Mouse (Mus musculus): Measurements from ENCODE around the gene Ano2. TPM values are rescaled to one million over a fixed set of nuclear protein-coding genes. Genes with fewer than 3 reads are reported as not detected.
A peak's percentile ranks its signal among the peaks of the same experiment; 100 is the strongest.

Ano2 gene
- polyA plus RNA-seq, 1 experiment from 2014 or later, result 0.60 TPM

DNA sequence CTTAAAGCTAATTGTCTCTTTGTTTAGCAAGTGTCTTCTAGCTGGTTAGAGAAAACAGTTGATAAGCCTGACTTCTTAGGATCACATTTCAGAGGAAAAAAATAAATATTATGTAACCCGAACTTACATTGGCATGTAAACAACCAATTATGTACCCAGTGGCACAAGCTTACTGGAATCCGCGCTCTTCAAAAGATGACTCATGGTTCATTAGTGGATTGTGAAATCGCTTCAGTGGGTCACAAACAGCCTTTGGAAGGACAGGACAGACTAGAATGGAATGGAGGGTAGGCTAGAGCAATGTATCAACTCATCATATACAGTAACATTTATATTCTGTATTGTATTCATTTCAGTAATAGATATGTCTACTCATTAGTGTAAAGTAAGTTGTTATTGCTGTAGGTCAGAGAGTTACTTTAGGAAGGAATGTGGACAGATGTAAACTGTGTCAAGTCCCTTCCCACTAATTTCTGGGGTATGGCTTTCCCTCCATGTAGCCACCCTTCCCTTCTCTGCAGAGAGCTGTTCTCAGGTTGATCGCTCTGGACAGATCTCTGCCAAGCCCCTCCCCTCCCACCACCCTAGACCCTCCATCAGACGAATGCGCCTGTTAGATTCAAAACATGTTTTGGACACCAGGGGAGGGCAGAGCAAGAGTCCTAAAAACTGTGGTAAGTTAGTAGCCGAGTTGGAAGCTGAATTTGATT, 343.6 kb downstream of the Ano2 start:
- 71% methylated on average over 8 of the region's 8 CpGs for WGBS
- Histone ChIP-seq H3K9me3 (no peaks in the 10 kb centered on the region), H3K27ac (replicated peaks) (no peak overlapping the region), H3K27me3 (no peaks in the 10 kb centered on the region), H3K36me3 (no peaks in the 10 kb centered on the region), H3K4me3 (no peak overlapping the region), H3K9ac (no peak overlapping the region), H3K4me1 (replicated peaks) (0 out of 2 replicates have a peak, but pooled peaks cover 6% of the 10 kb centered on the region), H3K4me2 (no peak overlapping the region)
- no peak for ATAC-seq (ENCODE audit: low FRiP score, low read depth)

DNA sequence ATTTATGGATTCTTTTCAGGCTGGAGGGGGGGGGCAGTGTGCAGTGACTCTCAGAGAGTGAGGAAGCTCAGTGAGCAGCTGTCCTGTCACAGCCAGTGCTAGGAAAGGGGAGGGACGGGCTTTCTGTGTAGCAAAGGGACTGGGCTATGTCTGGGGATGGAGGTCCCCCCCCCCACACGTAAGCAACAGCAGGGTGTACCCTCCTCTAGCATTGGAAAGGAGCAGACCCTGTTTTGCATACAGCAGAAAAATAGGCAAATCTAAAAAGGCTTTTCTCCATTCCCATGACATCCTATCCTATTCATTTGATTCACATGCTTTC, 344.1 kb downstream of the Ano2 start:
- Histone ChIP-seq H3K4me2 (no peak overlapping the region), H3K27me3 (no peaks in the 10 kb centered on the region), H3K9ac (no peak overlapping the region), H3K4me3 (no peak overlapping the region), H3K9me3 (no peaks in the 10 kb centered on the region), H3K36me3 (no peaks in the 10 kb centered on the region), H3K4me1 (replicated peaks) (0 out of 2 replicates have a peak, but pooled peaks cover 6% of the 10 kb centered on the region), H3K27ac (replicated peaks) (peak overlapping the region; percentile 38; the same call in 1 of the 2 replicates)
- WGBS, result 29% methylated on average over 2 of the region's 2 CpGs
- ATAC-seq (ENCODE audit: low FRiP score, low read depth), result peak; percentile 23; the same call in 1 of the 2 replicates

DNA sequence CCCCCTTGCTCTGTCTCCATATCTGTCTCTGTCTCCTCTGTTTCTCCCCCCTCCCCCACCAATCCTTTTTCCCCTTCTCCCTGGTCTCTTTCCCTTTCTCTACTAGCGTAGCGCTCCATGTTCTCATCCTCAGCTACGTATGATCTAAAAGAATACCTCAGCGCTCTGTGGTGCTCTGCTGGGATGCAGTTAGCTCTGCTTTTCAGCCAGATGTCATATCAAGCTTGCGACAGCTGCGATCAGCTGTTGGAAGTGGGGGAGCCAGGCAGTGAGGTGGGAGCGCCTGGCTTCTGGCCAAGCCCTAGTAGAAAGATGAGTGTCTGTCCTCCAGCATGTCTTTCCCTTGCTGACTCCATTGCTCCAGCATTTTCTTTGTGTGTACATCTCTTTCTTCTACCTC, 344.5 kb downstream of the Ano2 start:
- Histone ChIP-seq H3K4me1 (replicated peaks) (0 out of 2 replicates have a peak, but pooled peaks cover 6% of the 10 kb centered on the region), H3K36me3 (no peaks in the 10 kb centered on the region), H3K9ac (no peak overlapping the region), H3K4me3 (no peak overlapping the region), H3K27me3 (no peaks in the 10 kb centered on the region), H3K4me2 (no peak overlapping the region), H3K27ac (replicated peaks) (peak overlapping the region; percentile 38), H3K9me3 (no peaks in the 10 kb centered on the region)
- peak; percentile 11; the same call in 1 of the 2 replicates for ATAC-seq (ENCODE audit: low FRiP score, low read depth)
- WGBS, result 59% methylated on average over 7 of the region's 7 CpGs

DNA sequence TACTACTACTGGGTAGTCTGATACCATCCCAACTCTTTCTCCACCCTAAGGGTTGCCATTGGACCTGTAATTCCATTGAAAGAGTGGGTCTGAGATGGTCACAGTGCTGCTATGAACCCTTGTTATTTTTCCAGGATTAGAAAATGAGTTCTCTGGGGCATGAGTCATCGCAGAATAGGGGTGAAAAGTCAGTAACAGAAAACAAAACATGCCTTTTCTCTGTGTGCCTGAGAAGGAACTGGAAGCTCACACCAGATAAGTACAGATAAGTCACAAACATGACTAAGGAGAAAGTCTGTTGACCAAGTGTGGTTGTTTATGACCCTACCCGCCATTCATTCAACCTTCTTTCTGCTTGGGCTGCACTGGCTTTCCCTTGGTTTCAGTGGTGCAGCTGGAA, 345.4 kb downstream of the Ano2 start:
- H3K36me3 ChIP-seq, result no peaks in the 10 kb centered on the region
- no peak overlapping the region for H3K27ac ChIP-seq (replicated peaks)
- no peak overlapping the region for H3K4me2 ChIP-seq
- H3K4me3 ChIP-seq, result no peak overlapping the region
- H3K9ac ChIP-seq, result no peak overlapping the region
- 0 out of 2 replicates have a peak, but pooled peaks cover 6% of the 10 kb centered on the region for H3K4me1 ChIP-seq (replicated peaks)
- no peak for ATAC-seq (ENCODE audit: low FRiP score, low read depth)
- H3K9me3 ChIP-seq, result no peaks in the 10 kb centered on the region
- no peaks in the 10 kb centered on the region for H3K27me3 ChIP-seq
- 87% methylated on average over 2 of the region's 2 CpGs for WGBS

DNA sequence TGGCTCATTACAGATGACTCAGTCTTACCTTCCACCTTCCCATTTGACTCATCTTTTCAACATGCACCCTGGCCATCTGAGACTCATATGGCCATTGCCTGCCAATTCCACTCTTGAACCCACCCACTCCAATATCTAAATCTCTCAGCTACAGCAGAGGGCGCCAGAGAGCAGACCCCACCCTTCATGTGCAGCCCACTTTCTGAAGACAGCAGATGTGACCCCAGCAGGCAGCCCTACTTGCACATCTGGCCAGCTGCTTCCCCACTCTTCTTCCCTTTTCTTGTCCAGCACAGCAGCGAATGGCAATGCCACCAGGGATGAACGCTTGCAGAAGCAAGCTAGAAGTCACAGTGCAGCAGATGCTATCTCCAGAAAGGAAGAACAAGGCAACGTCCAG, 355.7 kb downstream of the Ano2 start:
- H3K4me2 ChIP-seq, result no peak overlapping the region
- H3K9me3 ChIP-seq, result no peaks in the 10 kb centered on the region
- WGBS, result 43% methylated on average over 4 of the region's 4 CpGs
- H3K9ac ChIP-seq, result no peak overlapping the region
- H3K36me3 ChIP-seq, result no peaks in the 10 kb centered on the region
- H3K27me3 ChIP-seq, result no peaks in the 10 kb centered on the region
- no peak for ATAC-seq (ENCODE audit: low FRiP score, low read depth)
- H3K4me1 ChIP-seq (replicated peaks), result no peaks in the 10 kb centered on the region
- no peak overlapping the region for H3K27ac ChIP-seq (replicated peaks)
- H3K4me3 ChIP-seq, result no peak overlapping the region

- no peak overlapping the region for H3K27ac ChIP-seq (replicated peaks)
- no peaks in the 10 kb centered on the region for H3K27me3 ChIP-seq
- H3K4me1 ChIP-seq (replicated peaks), result no peaks in the 10 kb centered on the region
- H3K4me2 ChIP-seq, result no peak overlapping the region
- H3K4me3 ChIP-seq, result no peak overlapping the region
- WGBS, result 78% methylated on average over 4 of the region's 4 CpGs
- H3K9me3 ChIP-seq, result no peaks in the 10 kb centered on the region
- H3K9ac ChIP-seq, result no peak overlapping the region
- no peak for ATAC-seq (ENCODE audit: low FRiP score, low read depth)
- H3K36me3 ChIP-seq, result no peaks in the 10 kb centered on the region
Measured at GRCm38 (mm10) chr6:126048206-126048605, 358.0 kb downstream of the Ano2 start.

GRCm38 (mm10) chr6:126053136-126053535, 362.9 kb downstream of the Ano2 start:
- Histone ChIP-seq H3K4me3 (no peak overlapping the region), H3K27ac (replicated peaks) (no peak overlapping the region), H3K4me1 (replicated peaks) (no peaks in the 10 kb centered on the region), H3K27me3 (no peaks in the 10 kb centered on the region), H3K9ac (no peak overlapping the region), H3K4me2 (no peak overlapping the region), H3K36me3 (no peaks in the 10 kb centered on the region), H3K9me3 (no peaks in the 10 kb centered on the region)
- WGBS, result 88% methylated on average over 5 of the region's 5 CpGs
- no peak for ATAC-seq (ENCODE audit: low FRiP score, low read depth)

GRCm38 (mm10) chr6:126057706-126058105, 367.5 kb downstream of the Ano2 start:
- H3K4me2 ChIP-seq, result no peak overlapping the region
- H3K27ac ChIP-seq (replicated peaks), result no peak overlapping the region
- H3K36me3 ChIP-seq, result no peaks in the 10 kb centered on the region
- no peak for ATAC-seq (ENCODE audit: low FRiP score, low read depth)
- no peak overlapping the region for H3K9ac ChIP-seq
- H3K4me3 ChIP-seq, result no peak overlapping the region
- no peaks in the 10 kb centered on the region for H3K27me3 ChIP-seq
- no peaks in the 10 kb centered on the region for H3K4me1 ChIP-seq (replicated peaks)
- WGBS, result 90% methylated on average over 3 of the region's 3 CpGs
- no peaks in the 10 kb centered on the region for H3K9me3 ChIP-seq

DNA sequence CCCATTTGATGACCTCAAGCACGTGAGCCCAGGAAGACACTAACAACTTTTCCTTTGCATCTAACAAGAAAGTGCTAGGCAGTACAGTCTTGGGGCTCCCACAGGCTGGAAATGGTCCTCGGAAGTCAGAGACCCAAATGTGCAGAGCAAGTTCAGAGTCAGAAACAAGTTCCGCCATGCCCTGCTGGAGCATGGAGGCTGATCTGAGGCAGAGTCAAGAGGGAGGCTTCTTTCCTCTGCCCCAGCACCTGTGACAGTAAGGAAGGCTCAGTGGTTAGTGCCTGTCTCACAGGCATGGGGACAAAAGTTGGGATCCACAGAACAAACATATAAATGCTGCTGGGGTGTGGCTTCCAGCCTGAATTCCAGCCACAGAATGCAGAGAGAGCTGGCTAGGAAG, 390.3 kb downstream of the Ano2 start:
- H3K36me3 ChIP-seq, result no peaks in the 10 kb centered on the region
- no peak overlapping the region for H3K4me3 ChIP-seq
- WGBS, result 82% methylated on average over 3 of the region's 3 CpGs
- no peaks in the 10 kb centered on the region for H3K27me3 ChIP-seq
- no peak overlapping the region for H3K27ac ChIP-seq (replicated peaks)
- H3K9me3 ChIP-seq, result no peaks in the 10 kb centered on the region
- no peak overlapping the region for H3K4me2 ChIP-seq
- H3K4me1 ChIP-seq (replicated peaks), result no peaks in the 10 kb centered on the region
- H3K9ac ChIP-seq, result no peak overlapping the region
- no peak for ATAC-seq (ENCODE audit: low FRiP score, low read depth)

DNA sequence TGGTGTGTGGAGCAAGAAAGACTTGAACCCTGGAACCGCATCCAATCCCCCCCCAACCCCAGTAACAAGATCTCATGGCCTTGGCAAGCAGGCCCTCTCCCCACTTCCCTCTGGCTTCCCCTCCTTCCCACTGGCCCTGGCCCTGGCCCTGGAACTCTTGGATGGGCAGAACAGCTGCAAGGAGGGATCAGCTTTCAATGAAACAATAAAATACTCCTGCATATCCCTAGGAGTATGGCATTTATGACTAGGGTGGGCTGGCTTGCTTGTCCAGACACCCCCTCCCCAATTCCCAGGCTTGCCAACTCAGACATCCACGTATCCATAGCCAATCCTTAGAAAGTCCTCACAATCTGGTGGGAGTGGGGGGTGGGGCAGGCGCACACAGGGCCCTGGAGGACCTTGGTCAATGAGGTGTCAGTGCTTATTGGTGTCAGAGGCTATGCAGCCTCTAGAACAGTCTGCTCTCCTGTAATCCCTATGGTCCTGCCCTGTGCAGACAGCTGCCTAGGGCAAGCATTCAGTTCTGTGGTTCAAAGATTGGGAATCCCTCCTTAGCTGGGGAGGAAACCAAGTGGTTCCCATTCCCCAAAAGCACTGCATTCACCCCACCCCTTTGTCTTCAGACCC, 396.2 kb downstream of the Ano2 start:
- Histone ChIP-seq H3K27me3 (no peaks in the 10 kb centered on the region), H3K9ac (no peak overlapping the region), H3K4me2 (no peak overlapping the region), H3K27ac (replicated peaks) (no peak overlapping the region), H3K4me1 (replicated peaks) (no peaks in the 10 kb centered on the region), H3K9me3 (no peaks in the 10 kb centered on the region), H3K4me3 (no peak overlapping the region), H3K36me3 (no peaks in the 10 kb centered on the region)
- 82% methylated on average over 3 of the region's 3 CpGs for WGBS
- ATAC-seq (ENCODE audit: low FRiP score, low read depth), result no peak

GRCm38 (mm10) chr6:126088489-126089265, 398.5 kb downstream of the Ano2 start:
- Histone ChIP-seq H3K36me3 (no peaks in the 10 kb centered on the region), H3K9ac (no peak overlapping the region), H3K27me3 (no peaks in the 10 kb centered on the region), H3K4me3 (no peak overlapping the region), H3K9me3 (no peaks in the 10 kb centered on the region), H3K27ac (replicated peaks) (no peak overlapping the region), H3K4me2 (no peak overlapping the region), H3K4me1 (replicated peaks) (no peaks in the 10 kb centered on the region)
- no peak for ATAC-seq (ENCODE audit: low FRiP score, low read depth)
- 94% methylated on average over 12 of the region's 12 CpGs for WGBS

All from hindbrain, embryonic 15.5 days (tissue).